In the genomic region with DNA sequence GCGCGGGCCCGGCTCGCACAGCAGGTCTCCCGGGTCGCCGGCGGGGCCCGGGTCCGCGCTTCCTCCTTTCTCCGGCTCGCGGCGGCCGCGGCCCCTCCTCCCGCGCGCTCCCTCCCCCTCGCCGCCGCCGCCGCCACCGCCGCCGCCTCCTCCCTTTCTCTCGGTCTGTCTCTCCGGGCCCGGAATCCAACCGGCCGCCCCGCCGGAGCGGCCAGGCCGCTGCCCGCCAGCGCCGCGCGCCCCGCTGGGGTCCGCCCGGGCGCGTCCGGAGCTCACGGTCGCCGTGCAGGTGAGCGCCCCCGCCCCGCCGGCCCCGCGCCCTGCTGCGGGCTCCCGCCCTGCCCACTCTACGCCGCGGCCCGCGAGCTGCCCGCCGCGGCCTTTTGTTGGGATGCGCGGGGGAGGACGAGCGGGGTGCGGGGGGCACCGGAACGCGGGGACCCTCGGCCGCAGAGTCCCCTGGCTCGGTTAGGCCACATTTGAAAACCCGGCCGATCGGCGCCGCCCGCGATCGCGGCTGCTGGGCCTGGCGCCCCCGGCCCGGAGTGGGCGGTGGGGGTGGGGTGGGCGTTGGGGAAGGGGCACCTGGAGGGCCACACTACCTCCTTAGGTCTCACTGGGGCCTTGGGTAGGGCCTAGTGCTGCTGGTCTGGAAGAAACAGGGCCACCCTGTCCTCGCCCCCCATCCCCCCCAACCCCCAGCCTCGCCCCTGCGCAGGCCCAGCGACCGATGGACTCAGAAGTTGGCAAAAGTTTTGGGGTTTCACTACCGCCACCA, we compare ENCODE assay signal across 8 mouse cellular contexts. TPM values are rescaled to one million over a fixed set of nuclear protein-coding genes. Genes with fewer than 3 reads are reported as not detected.
DNase-seq lines count a peak whose midpoint lies in the region; ATAC-seq lines count a peak whose summit lies in the region.

No protein-coding gene starts in this region.

- no peaks in the 10 kb centered on the region for H3K27me3 ChIP-seq in embryonic facial prominence, embryonic 11.5 days (ENCODE audit: control insufficient read depth, insufficient read depth, low read length)
- H3K27me3 ChIP-seq in limb, embryonic 13.5 days = no peaks in the 10 kb centered on the region
- no peaks in the 10 kb centered on the region for H3K27me3 ChIP-seq in neural tube, embryonic 11.5 days (ENCODE audit: control insufficient read depth, insufficient read depth, low read length)

- no peaks in the 10 kb centered on the region for H3K36me3 ChIP-seq in embryonic facial prominence, embryonic 11.5 days (replicated peaks; ENCODE audit: control insufficient read depth, insufficient read depth, low read depth, low read length)
- H3K36me3 ChIP-seq in limb, embryonic 13.5 days = peaks cover 17% of the 10 kb centered on the region
- H3K36me3 ChIP-seq in neural tube, embryonic 11.5 days (ENCODE audit: control insufficient read depth, insufficient read depth, low read length) = no peaks in the 10 kb centered on the region

- WGBS in embryonic facial prominence, embryonic 11.5 days = 1% methylated on average over 58 of the region's 98 CpGs
- under 1% methylated on average over 60 of the region's 98 CpGs for WGBS in limb, embryonic 13.5 days
- under 1% methylated on average over 57 of the region's 98 CpGs for WGBS in neural tube, embryonic 11.5 days

- peak overlapping the region; percentile 100 for H3K9ac ChIP-seq in embryonic facial prominence, embryonic 11.5 days (replicated peaks; ENCODE audit: low read length)
- H3K9ac ChIP-seq in limb, embryonic 13.5 days = peak overlapping the region; percentile 99
- H3K9ac ChIP-seq in neural tube, embryonic 11.5 days (ENCODE audit: low read length) = peak overlapping the region; percentile 99

- no peaks in the 10 kb centered on the region; the same call in 1 of the 2 replicates for H3K4me1 ChIP-seq in embryonic facial prominence, embryonic 11.5 days (ENCODE audit: control insufficient read depth, insufficient read depth, low read length)
- H3K4me1 ChIP-seq in limb, embryonic 13.5 days = peaks cover 65% of the 10 kb centered on the region
- peaks cover 19% of the 10 kb centered on the region for H3K4me1 ChIP-seq in neural tube, embryonic 11.5 days (ENCODE audit: control insufficient read depth, insufficient read depth, low read length)

- H3K27ac ChIP-seq in embryonic facial prominence, embryonic 11.5 days (replicated peaks; ENCODE audit: low read depth, low read length) = peak overlapping the region; percentile 90
- H3K27ac ChIP-seq in limb, embryonic 13.5 days = peak overlapping the region; percentile 94
- H3K27ac ChIP-seq in neural tube, embryonic 11.5 days (ENCODE audit: low read depth, low read length) = peak overlapping the region; percentile 88

- intact Hi-C loops in left cerebral cortex, postnatal 4 days (cut with DNase I) = no loop called here

- H3K4me3 ChIP-seq in embryonic facial prominence, embryonic 11.5 days (ENCODE audit: low read depth, low read length) = peak overlapping the region; percentile 92
- H3K4me3 ChIP-seq in limb, embryonic 13.5 days = peak overlapping the region; percentile 84
- peak overlapping the region; percentile 85 for H3K4me3 ChIP-seq in neural tube, embryonic 11.5 days (ENCODE audit: low read depth, low read length)

- peak; percentile 52 for DNase-seq in left cerebral cortex, postnatal 4 days
- no peak for DNase-seq in left cerebral cortex, adult 9 months (ENCODE audit: low spot score in 2 of 2)
- peak; percentile 66 for DNase-seq in NIH3T3 (ENCODE audit: low read depth)
- peak; percentile 40 for DNase-seq in embryonic facial prominence, embryonic 11.5 days (ENCODE audit: low spot score)
- peak; percentile 57 for DNase-seq in heart, postnatal 4 days
- DNase-seq in neural tube, embryonic 11.5 days (ENCODE audit: low spot score) = peak; percentile 44

- peak overlapping the region; percentile 93 for H3K4me2 ChIP-seq in embryonic facial prominence, embryonic 11.5 days (ENCODE audit: low read depth, low read length)
- peak overlapping the region; percentile 86 for H3K4me2 ChIP-seq in limb, embryonic 13.5 days (replicated peaks)
- peak overlapping the region; percentile 88 for H3K4me2 ChIP-seq in neural tube, embryonic 11.5 days (ENCODE audit: low read depth)

- ATAC-seq in embryonic facial prominence, embryonic 11.5 days (replicated peaks; ENCODE audit: insufficient number of reproducible peaks, low FRiP score, low TSS enrichment, low read depth) = no peak; the same call in 1 of the 2 replicates
- ATAC-seq in limb, embryonic 13.5 days (ENCODE audit: low FRiP score, low read depth) = no peak
- 0 out of 2 replicates have a peak, but pooled peaks have one; percentile 15 for ATAC-seq in neural tube, embryonic 11.5 days (ENCODE audit: insufficient read depth, low FRiP score, low TSS enrichment)
- no peak for ATAC-seq in monocyte, adult 5-6 weeks (replicated peaks; ENCODE audit: insufficient number of reproducible peaks, low FRiP score, low TSS enrichment, poor library complexity, severe bottlenecking)

- H3K9me3 ChIP-seq in embryonic facial prominence, embryonic 11.5 days (replicated peaks; ENCODE audit: control insufficient read depth, low read length) = no peaks in the 10 kb centered on the region
- H3K9me3 ChIP-seq in limb, embryonic 13.5 days = no peaks in the 10 kb centered on the region
- H3K9me3 ChIP-seq in neural tube, embryonic 11.5 days (ENCODE audit: control insufficient read depth, low read length) = no peaks in the 10 kb centered on the region

RNA-seq across cellular contexts. Expression of a gene that starts 6.1 kb away (rescaled TPM):
- total RNA-seq in left cerebral cortex, postnatal 4 days (2021) = 10 to 100 TPM; 92.0 to 94.5 TPM
- 13.9 and 16.4 TPM in 2 replicates for polyA plus RNA-seq in embryonic facial prominence, embryonic 11.5 days (2014; fragmentation: Nextera tagmentation; extraction: Ambion mirVana)
- 10 to 100 TPM; 11.8 to 13.7 TPM for total RNA-seq in heart, postnatal 4 days (2021)
- polyA plus RNA-seq in limb, embryonic 13.5 days (2015; fragmentation: Nextera tagmentation; extraction: Ambion mirVana) = 20.8 and 22.4 TPM in 2 replicates
- polyA plus RNA-seq in neural tube, embryonic 11.5 days (2014; fragmentation: Nextera tagmentation; extraction: Ambion mirVana) = 15.1 and 17.8 TPM in 2 replicates
- total RNA-seq in monocyte, adult 5-6 weeks (2017) = 0.29 to 0.39 TPM (median 0.32 TPM) in 3 replicates

RNA-seq across cellular contexts. Expression of a gene that starts 56.9 kb away (rescaled TPM):
- 10 to 100 TPM; 66.1 to 70.3 TPM for total RNA-seq in left cerebral cortex, postnatal 4 days (2021)
- 33.4 and 38.5 TPM in 2 replicates for polyA plus RNA-seq in embryonic facial prominence, embryonic 11.5 days (2014; fragmentation: Nextera tagmentation; extraction: Ambion mirVana)
- 10 to 100 TPM; 35.8 to 35.9 TPM for total RNA-seq in heart, postnatal 4 days (2021)
- polyA plus RNA-seq in limb, embryonic 13.5 days (2015; fragmentation: Nextera tagmentation; extraction: Ambion mirVana) = 93.8 and 104 TPM in 2 replicates
- polyA plus RNA-seq in neural tube, embryonic 11.5 days (2014; fragmentation: Nextera tagmentation; extraction: Ambion mirVana) = 34.9 and 36.8 TPM in 2 replicates
- 10.4 to 20.2 TPM (median 14.3 TPM) in 3 replicates for total RNA-seq in monocyte, adult 5-6 weeks (2017)

Comparison
In these comparisons a context has a peak if more than half of its experiments do, and no peak if none do; other contexts are left out.
1. DNase-seq: peak in left cerebral cortex, postnatal 4 days (single experiment), NIH3T3 (single experiment), embryonic facial prominence, embryonic 11.5 days (single experiment), heart, postnatal 4 days (single experiment) and neural tube, embryonic 11.5 days (single experiment); none in left cerebral cortex, adult 9 months (0 of 2).
2. Peak in every context shown above with its lines, with median percentiles within 50 percentile points of each other: H3K27ac ChIP-seq, H3K4me2 ChIP-seq, H3K4me3 ChIP-seq and H3K9ac ChIP-seq.